Mouse (Mus musculus): ENCODE measurements around the gene Tmbim6.

The Tmbim6 gene

DNA sequence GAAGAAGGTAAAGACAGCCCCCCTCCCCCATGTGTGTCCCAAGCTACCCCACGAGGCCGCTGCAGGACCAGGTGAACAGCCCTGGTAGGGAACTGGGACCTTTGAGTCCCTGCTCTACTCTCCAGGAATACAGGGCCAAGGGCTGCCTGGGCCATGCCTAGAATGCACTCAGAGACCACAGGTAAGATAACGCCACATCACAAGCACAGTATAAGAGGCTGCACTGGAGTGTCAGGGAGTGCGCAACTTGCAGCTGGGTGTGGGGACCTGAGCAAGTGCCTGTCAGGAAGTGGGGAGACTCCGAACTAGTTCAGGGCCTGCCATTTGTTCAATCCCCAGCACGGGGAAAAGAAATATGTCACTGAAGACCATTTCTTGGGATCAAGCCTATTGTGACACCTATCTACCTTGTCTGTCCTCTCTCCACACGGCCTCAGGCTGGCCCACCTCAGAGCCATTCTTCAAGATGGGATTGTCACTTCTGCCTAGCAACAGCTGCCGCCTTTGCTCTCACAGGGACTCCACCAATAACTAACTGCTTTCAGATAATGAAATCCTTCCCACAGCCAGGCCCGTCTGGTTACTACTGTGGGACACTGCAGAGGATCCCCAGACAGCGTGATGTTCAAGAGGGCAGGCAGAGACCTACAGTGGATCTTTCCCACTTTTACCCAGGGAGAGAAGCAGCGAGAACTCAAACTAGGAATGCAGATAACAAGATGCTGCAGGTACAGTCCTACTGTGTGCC is 60.6 kb downstream of the Tmbim6 start:
- DNase-seq (ENCODE audit: low spot score), result no peak

DNA sequence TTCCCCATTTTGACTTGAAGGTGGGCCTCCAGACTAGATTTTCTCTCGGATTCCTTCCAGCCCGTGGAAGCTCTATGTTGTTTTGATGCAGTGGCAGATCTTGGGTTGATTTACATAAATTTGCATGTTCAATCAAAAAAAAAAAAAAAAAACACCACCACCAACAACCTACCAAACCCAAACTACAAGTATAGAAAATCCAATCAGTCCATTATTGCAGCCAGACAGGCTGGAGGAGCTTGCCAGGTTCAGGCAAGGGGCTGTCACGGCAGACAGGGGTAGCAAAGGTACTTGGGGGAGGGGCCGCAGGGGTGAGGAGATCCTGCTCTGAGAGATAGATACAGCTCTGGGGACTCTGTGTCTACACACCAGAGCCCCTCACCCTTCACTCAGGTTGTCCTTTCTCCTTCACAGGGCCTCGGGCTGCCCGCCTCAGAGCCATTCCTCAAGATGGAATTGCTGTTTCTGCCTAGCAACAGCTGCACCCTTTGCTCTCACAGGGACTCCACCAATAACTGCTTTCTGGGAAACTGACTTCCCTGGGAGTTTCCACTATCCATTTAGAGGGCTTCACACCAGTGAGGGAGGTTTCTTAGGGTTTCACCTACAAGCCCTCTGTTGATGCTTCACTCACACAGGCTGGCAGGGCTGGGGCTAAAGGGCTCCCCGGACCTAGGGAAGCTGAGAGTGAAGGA is 62.0 kb downstream of the Tmbim6 start:
- DNase-seq (ENCODE audit: low spot score), result no peak

DNA sequence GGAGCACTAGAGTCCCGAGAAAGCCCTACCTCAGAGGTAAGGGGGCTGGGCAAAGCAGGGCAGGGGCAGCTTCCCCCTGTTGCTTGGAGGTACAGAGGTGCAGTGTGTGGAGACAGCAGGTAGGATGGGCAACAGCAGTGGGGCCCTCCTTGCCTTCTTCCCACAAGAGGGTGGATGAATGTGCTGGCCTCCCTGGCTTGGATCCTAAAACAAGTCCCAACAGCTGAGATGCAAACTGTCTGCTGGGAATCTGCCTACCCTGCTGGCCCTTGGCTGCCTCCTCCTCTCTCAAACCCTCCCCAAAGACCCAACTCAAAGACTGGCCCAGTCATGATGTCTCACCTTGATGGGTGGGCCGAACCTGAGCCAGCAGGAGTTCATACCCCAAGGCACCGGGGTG is 62.7 kb downstream of the Tmbim6 start:
- no peak for DNase-seq (ENCODE audit: low spot score)

DNA sequence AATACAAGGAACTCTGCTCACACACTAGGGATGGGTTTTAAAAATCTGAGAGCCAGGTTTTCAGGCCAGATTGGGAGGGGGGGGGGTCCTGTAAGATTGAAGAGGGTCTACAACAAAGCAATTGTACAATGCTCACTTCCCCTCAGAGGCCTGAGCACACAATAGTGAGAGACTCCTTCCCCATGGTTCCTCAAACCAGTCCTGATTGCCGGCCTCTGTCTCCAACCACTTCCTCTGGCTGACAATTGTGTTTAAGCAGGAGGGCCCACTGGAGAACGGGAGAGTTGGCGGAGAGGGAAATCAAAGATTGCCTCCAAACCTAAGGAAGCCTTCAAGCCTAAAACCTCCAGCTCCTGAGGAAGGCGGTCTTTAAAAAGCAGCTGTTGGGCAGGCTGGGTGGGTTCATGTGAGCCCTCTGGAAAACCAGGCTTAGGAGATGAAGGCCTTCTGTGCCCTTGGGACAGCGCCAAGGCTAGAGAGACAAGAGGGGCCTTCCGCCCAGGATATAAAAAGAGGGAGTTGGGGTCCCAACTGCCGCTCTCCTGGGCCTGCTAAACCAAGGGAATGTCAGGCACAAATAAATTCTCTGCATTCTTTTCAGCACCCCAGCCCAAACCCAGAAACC is 63.8 kb downstream of the Tmbim6 start:
- peak; percentile 10 for DNase-seq (ENCODE audit: low spot score)

DNA sequence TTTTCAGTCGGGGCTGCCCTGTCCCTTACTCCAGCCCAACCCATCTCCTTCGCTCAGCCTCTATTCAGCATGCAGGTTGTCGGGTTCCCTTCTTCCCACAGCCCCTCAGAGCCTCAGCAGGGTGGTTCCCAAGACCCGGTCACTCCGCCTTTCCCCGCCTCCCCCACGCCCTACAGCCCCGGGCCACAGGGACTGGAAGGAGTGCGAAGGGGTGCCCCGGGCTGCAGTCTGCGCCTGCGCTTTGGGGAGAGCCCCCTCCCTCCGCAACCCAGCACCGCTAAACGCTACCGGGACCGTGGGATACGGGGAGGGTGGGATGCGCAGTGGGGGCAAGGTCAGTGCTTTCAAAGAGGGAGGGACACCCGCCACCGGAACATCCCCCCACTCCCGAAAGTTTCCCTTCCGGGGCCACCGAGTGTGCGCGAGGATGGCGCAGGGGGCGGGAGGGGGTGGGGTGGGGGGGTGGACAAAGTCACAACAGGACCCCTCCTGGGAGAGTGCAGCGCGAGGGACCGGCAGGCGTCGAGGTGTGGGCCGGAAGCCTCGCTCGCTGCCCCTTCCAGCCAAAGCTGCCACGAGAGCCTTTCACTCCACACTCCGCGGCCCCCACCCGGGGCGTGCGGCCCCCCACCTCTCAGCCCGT is 64.4 kb downstream of the Tmbim6 start:
- DNase-seq (ENCODE audit: low spot score), result peak; percentile 68

DNA sequence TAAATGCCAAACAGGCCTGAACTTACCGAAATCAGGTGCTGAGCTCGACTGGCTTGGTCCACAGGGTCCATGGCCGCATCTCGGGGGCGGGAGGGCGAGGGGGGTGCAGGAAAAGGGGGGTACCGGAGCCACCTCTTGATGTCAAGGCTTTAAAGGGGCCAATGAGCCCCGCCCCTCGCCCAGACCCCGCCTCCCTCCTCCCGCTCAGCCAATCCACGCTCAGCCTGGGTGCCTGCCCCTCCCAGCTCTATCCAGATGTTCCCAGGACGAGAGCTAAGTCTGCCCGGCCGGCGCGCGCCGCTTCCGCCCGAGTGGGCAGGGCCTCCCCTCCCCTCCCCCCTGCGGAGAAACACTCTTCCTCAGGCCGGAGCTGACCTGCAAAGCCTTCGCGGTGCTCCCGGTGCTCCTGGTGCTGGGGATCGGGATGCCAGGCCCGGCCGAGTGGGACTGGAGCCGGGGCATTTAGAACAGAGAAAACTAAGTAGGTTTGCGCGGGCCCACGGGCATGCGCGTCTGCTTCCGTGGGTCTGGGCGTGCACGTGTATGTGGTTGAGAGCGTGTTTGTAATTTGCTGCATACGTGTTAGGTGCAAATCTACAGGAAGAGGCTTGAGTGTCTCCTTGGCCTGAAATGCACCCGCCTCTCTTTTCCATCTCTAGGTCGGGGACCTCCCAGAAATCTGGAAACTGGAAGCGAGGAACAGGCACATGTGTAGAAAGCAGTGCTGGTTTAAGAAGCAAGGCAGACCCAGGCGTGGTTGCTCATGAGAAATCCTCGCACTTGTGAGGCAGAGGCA is 65.1 kb downstream of the Tmbim6 start, which contains the start of gene Nckap5l:
Gene Nckap5l (minus strand): TSS at position 143 of the 796 bp plus-strand sequence.
- peak; percentile 96 for DNase-seq (ENCODE audit: low spot score)

Measured in retina, embryonic 14.5 days (tissue).